In genomic region chr8:47674777-47675710, GRCm38 (mm10) we compare ENCODE assay signal across 8 mouse cellular contexts. TPM values are rescaled to one million over a fixed set of nuclear protein-coding genes. Genes with fewer than 3 reads are reported as not detected.
DNase-seq lines count a peak whose midpoint lies in the region; ATAC-seq and TF ChIP-seq lines count a peak whose summit lies in the region.

Ing2 (minus strand) TSS chr8:47675556.

- no peaks in the 10 kb centered on the region for H3K27me3 ChIP-seq in megakaryocyte, embryonic 14.5 days (replicated peaks)

- H3K27ac ChIP-seq in cortical plate, adult 2 months (ENCODE audit: insufficient read depth, low read length) = peak within 1 kb of the TSS; percentile 83

- H3K4me3 ChIP-seq in cortical plate, adult 2 months (ENCODE audit: insufficient read depth, low read length) = peak within 1 kb of the TSS; percentile 90
- H3K4me3 ChIP-seq in megakaryocyte, embryonic 14.5 days (replicated peaks) = peak within 1 kb of the TSS; percentile 100

- H3K9me3 ChIP-seq in megakaryocyte, embryonic 14.5 days = no peaks in the 10 kb centered on the region

- peak; percentile 66 for ATAC-seq in activated CD4-positive, CD25-positive, alpha-beta regulatory T cell, adult 4 months

- H3K4me1 ChIP-seq in cortical plate, adult 2 months (ENCODE audit: control insufficient read depth, insufficient read depth, low read length) = no peaks in the 10 kb centered on the region; the same call in 1 of the 2 replicates
- H3K4me1 ChIP-seq in megakaryocyte, embryonic 14.5 days = peaks cover 44% of the 10 kb centered on the region

- peaks cover 21% of the 10 kb centered on the region for H3K36me3 ChIP-seq in megakaryocyte, embryonic 14.5 days (replicated peaks; ENCODE audit: low read length)

- peak; percentile 100 for DNase-seq in gastrocnemius, adult 8-10 months (ENCODE audit: low spot score in 2 of 2)
- DNase-seq in hindlimb bud, embryonic 11.5 days (ENCODE audit: extremely low spot score, low read depth, low spot score) = peak; percentile 98
- peak; percentile 99 to 100 for DNase-seq in left cerebral cortex, adult 8-10 months (ENCODE audit: low spot score in 2 of 2)
- peak; percentile 100 for DNase-seq in right cerebral cortex, postnatal 10 days (ENCODE audit: low spot score in 2 of 2)
- peak; percentile 99 for DNase-seq in urinary bladder, postnatal 25 days (ENCODE audit: low spot score)

- no peak for TF ChIP-seq CTCF in cortical plate, adult 2 months (IDR thresholded peaks at IDR 0.05; ENCODE audit: extremely low read depth, insufficient read depth, low read length)

- TF ChIP-seq POLR2A in cortical plate, adult 2 months (IDR thresholded peaks at IDR 0.05; ENCODE audit: extremely low read depth, insufficient read depth, low read length) = peak; percentile 82

RNA-seq across cellular contexts. Expression of gene Ing2, which starts in this region (rescaled TPM):
- polyA plus RNA-seq in activated CD4-positive, CD25-positive, alpha-beta regulatory T cell, adult 4 months (2017; shearing (Covaris generic)) = 1 to 10 TPM; 5.3 to 8.6 TPM
- polyA plus RNA-seq in cortical plate, adult 2 months (2012; rRNA removed) = 46.6 and 47.1 TPM in 2 replicates
- total RNA-seq in gastrocnemius, adult 8-10 months (2022) = 10 to 100 TPM; 13.8 to 19.0 (median 17.7) TPM
- 10 to 100 TPM; 40.3 to 50.1 (median 44.3) TPM for total RNA-seq in left cerebral cortex, adult 8-10 months (2022)
- polyA plus RNA-seq in megakaryocyte, embryonic 14.5 days (2012; ENCODE audit: insufficient read depth, low replicate concordance) = 5.4 and 5.7 TPM in 2 replicates

Comparison
In these comparisons a context has a peak if more than half of its experiments do, and no peak if none do; other contexts are left out.
1. Peak in every context shown above with its lines: DNase-seq, ATAC-seq, H3K4me3 ChIP-seq and H3K27ac ChIP-seq.